Mouse (Mus musculus) heart, embryonic 13.5 days (tissue): ENCODE data around the gene Igf2bp3. TPM values are rescaled to one million over a fixed set of nuclear protein-coding genes. Genes with fewer than 3 reads are reported as not detected.
A peak's percentile ranks its signal among the peaks of the same experiment; 100 is the strongest.

Experiments used
- ATAC-seq: fragments of 200-750 bp; cut with Nextera tagmentation; 2 replicates; pipeline ENCODE4 v1.8.0; 2017; ENCODE audit warnings: moderate TSS enrichment; ENCODE audit not compliant: insufficient number of reproducible peaks, low FRiP score, low TSS enrichment; ENCODE audit errors: extremely low read depth
- H3K27ac ChIP-seq: fragments of 300-500 bp; sonication (generic); replicated peaks from 2 replicates; pipeline ENCODE4 v1.5.1; 2015; ENCODE audit warnings: moderate library complexity, mild to moderate bottlenecking, inconsistent platforms
- H3K27me3 ChIP-seq: fragments of 300-500 bp; sonication (generic); replicated peaks from 2 replicates; pipeline ENCODE4 v1.6.1; 2015; ENCODE audit warnings: mild to moderate bottlenecking, inconsistent platforms
- H3K36me3 ChIP-seq: fragments of 300-500 bp; sonication (generic); 2 replicates; pipeline ENCODE4 v1.6.1; 2015; ENCODE audit warnings: mild to moderate bottlenecking, inconsistent platforms
- H3K4me1 ChIP-seq: fragments of 300-500 bp; sonication (generic); 2 replicates; pipeline ENCODE4 v1.6.1; 2015; ENCODE audit warnings: inconsistent platforms
- H3K4me2 ChIP-seq: fragments of 300-500 bp; sonication (generic); 2 replicates; pipeline ENCODE4 v1.6.1; 2015; ENCODE audit warnings: inconsistent platforms, mild to moderate bottlenecking, moderate library complexity
- H3K4me3 ChIP-seq: fragments of 300-500 bp; sonication (generic); 2 replicates; pipeline ENCODE4 v1.5.1; 2015; ENCODE audit warnings: moderate library complexity, mild to moderate bottlenecking, inconsistent platforms
- H3K9ac ChIP-seq: fragments of 300-500 bp; sonication (generic); 2 replicates; pipeline ENCODE4 v1.6.1; 2015; ENCODE audit warnings: inconsistent platforms, mild to moderate bottlenecking, moderate library complexity
- H3K9me3 ChIP-seq: fragments of 300-500 bp; sonication (generic); 2 replicates; pipeline ENCODE4 v1.6.1; 2016; ENCODE audit warnings: inconsistent platforms
- WGBS: fragments of 180-500 bp; shearing (Covaris S2); methylation state at CpG from one replicate; pipeline ENCODE4 v1.1.7; 2015; ENCODE audit warnings: mixed read lengths; 5-methylcytosine and 5-hydroxymethylcytosine counted together
- polyA plus RNA-seq: library from polyadenylated mRNA; unstranded; fragments of >200 nt; fragmentation: Nextera tagmentation; extraction: Ambion mirVana; gene quantifications from 2 replicates; pipeline ENCODE4 v1.2.1, GENCODE M21; 2015

Gene Igf2bp3
- polyA plus RNA-seq, 1 experiment from 2014 or later, result 39.2 TPM

- no peaks in the 10 kb centered on the region for H3K9me3 ChIP-seq
- WGBS, result 64% methylated on average over 5 of the region's 5 CpGs
- H3K4me2 ChIP-seq, result no peak overlapping the region
- H3K36me3 ChIP-seq, result no peaks in the 10 kb centered on the region
- no peak for ATAC-seq
- H3K27me3 ChIP-seq, result no peaks in the 10 kb centered on the region
- H3K4me1 ChIP-seq, result peaks cover 74% of the 10 kb centered on the region
- H3K27ac ChIP-seq, result peak overlapping the region; percentile 56
- no peak overlapping the region; the same call in 1 of the 2 replicates for H3K9ac ChIP-seq
- H3K4me3 ChIP-seq, result no peak overlapping the region
These were observed 65.4 kb downstream of the Igf2bp3 start for GRCm38 (mm10) chr6:49149202-49149930.

GRCm38 (mm10) chr6:49148781-49149180 lies 66.0 kb downstream of the Igf2bp3 start:
- Histone ChIP-seq H3K9ac (no peak overlapping the region; the same call in 1 of the 2 replicates), H3K4me2 (no peak overlapping the region), H3K36me3 (no peaks in the 10 kb centered on the region), H3K4me1 (peaks cover 79% of the 10 kb centered on the region), H3K9me3 (no peaks in the 10 kb centered on the region), H3K27ac (peak overlapping the region; percentile 56), H3K27me3 (no peaks in the 10 kb centered on the region), H3K4me3 (no peak overlapping the region)
- ATAC-seq, result no peak
- WGBS, result 21% methylated on average over 4 of the region's 4 CpGs

- Histone ChIP-seq H3K27me3 (no peaks in the 10 kb centered on the region), H3K4me3 (no peak overlapping the region), H3K4me2 (no peak overlapping the region), H3K9ac (no peak overlapping the region), H3K9me3 (no peaks in the 10 kb centered on the region), H3K36me3 (no peaks in the 10 kb centered on the region), H3K4me1 (peaks cover 81% of the 10 kb centered on the region), H3K27ac (0 out of 2 replicates have a peak overlapping the region, but pooled peaks have one; percentile 56)
- 70% methylated on average over 7 of the region's 7 CpGs for WGBS
- ATAC-seq, result no peak
These were observed 66.4 kb downstream of the Igf2bp3 start for GRCm38 (mm10) chr6:49148368-49148767.

- Histone ChIP-seq H3K36me3 (no peaks in the 10 kb centered on the region), H3K4me2 (no peak overlapping the region), H3K27me3 (no peaks in the 10 kb centered on the region), H3K9me3 (no peaks in the 10 kb centered on the region), H3K4me1 (peaks cover 77% of the 10 kb centered on the region), H3K9ac (no peak overlapping the region), H3K27ac (no peak overlapping the region), H3K4me3 (no peak overlapping the region)
- no peak for ATAC-seq
- WGBS, result 88% methylated on average over 2 of the region's 2 CpGs
These were observed 68.3 kb downstream of the Igf2bp3 start for GRCm38 (mm10) chr6:49146461-49146860.

DNA sequence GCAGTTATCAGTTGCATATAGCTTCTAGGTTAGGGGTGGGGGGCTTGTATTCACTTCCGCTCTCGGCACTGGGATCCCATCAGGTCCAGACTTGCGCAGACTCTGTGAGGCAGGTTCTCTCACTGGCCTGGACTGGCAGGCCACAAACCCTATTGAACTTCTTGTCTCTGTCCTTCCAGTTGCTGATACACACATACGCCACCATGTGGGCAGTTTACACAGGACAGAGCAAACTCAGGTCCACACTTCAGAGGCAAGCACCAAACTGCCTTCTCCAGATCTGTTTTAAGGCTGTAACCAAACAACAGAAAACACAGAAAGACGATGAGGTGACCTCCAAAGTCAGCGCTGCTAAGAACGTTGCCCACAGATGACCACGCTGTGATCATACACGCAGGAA lies 72.3 kb downstream of the Igf2bp3 start:
- no peaks in the 10 kb centered on the region for H3K9me3 ChIP-seq
- H3K4me2 ChIP-seq, result no peak overlapping the region
- no peaks in the 10 kb centered on the region for H3K36me3 ChIP-seq
- H3K9ac ChIP-seq, result no peak overlapping the region
- peaks cover 67% of the 10 kb centered on the region for H3K4me1 ChIP-seq
- H3K4me3 ChIP-seq, result no peak overlapping the region
- no peak for ATAC-seq
- H3K27ac ChIP-seq, result no peak overlapping the region
- H3K27me3 ChIP-seq, result no peaks in the 10 kb centered on the region
- 83% methylated on average over 9 of the region's 9 CpGs for WGBS

- ATAC-seq, result no peak
- Histone ChIP-seq H3K36me3 (no peaks in the 10 kb centered on the region), H3K4me1 (peaks cover 55% of the 10 kb centered on the region), H3K9me3 (no peaks in the 10 kb centered on the region), H3K4me2 (no peak overlapping the region), H3K27ac (no peak overlapping the region), H3K27me3 (no peaks in the 10 kb centered on the region), H3K4me3 (no peak overlapping the region), H3K9ac (no peak overlapping the region)
- WGBS, result 70% methylated on average over 5 of the region's 5 CpGs
These were observed 73.6 kb downstream of the Igf2bp3 start for GRCm38 (mm10) chr6:49141125-49141524.

- 58% methylated on average over 17 of the region's 17 CpGs for WGBS
- H3K4me1 ChIP-seq, result peaks cover 50% of the 10 kb centered on the region
- ATAC-seq, result no peak
These were observed 76.4 kb downstream of the Igf2bp3 start for GRCm38 (mm10) chr6:49138159-49139051.

DNA sequence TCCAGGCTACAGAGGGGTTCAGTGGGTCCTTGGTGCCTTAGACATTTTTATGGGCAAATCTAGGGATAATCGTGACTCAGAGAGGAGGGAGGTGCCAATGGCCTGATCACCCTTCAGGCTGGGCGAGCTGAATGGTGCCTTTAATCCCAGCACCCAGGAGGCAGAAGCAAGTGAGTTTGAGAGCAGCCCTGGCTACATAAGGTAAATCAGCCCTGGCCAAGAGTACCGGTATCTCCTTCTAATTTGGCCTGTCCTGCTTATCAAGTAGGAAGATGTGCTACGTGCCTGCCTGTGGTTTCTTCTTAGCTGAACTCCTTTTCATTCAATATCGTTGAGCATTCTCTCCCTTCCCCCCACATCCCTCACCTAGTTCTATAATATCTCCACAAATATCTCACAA lies 78.0 kb downstream of the Igf2bp3 start:
- Histone ChIP-seq H3K36me3 (peaks cover 13% of the 10 kb centered on the region), H3K4me1 (peaks cover 50% of the 10 kb centered on the region), H3K4me3 (no peak overlapping the region), H3K4me2 (no peak overlapping the region), H3K9ac (no peak overlapping the region), H3K27ac (no peak overlapping the region), H3K27me3 (no peaks in the 10 kb centered on the region), H3K9me3 (no peaks in the 10 kb centered on the region)
- 57% methylated on average over 5 of the region's 5 CpGs for WGBS
- no peak for ATAC-seq

More at GRCm38 (mm10) chr6:49138159-49139051, 76.4 kb downstream of the Igf2bp3 start:
- H3K27me3 ChIP-seq, result no peaks in the 10 kb centered on the region
- no peak overlapping the region for H3K4me2 ChIP-seq
- H3K36me3 ChIP-seq, result peaks cover 2% of the 10 kb centered on the region; the same call in 1 of the 2 replicates
- H3K9me3 ChIP-seq, result no peaks in the 10 kb centered on the region
- H3K27ac ChIP-seq, result no peak overlapping the region
- no peak overlapping the region for H3K4me3 ChIP-seq
- no peak overlapping the region for H3K9ac ChIP-seq

DNA sequence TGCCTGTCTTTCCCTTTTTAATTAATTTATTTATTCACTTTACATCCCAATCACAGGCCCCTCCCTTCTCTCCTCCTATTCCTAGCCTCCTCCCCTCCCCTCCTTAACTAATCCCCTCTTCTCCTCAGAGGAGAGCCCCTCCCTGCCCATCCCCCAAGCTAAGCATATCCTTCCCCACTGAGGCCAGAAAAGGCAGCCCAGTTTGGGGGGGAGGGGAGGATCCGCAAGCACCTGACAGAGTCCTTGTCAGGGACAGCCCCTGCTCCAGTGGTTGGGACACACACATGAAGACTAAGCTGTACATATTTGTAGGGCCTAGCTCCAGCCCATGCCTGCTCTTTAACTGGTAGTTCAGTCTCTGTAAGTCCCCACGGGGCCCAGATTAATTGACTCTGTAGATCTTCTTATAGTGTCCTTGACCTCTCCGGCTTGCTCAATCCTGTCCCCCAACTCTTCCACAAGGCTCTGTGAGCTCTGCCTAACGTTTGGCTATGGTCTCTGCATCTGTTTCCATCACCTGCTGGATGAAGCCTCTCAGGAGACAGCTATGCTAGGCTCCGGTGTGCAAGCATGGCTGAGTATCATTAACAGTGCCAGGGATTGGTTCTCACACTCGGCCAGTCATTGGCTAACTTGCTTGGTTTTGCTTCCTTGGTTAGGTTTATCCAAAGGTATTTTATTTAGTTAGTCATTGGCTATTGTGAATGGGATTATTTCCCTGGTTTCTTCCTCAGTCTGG lies 82.2 kb downstream of the Igf2bp3 start:
- Histone ChIP-seq H3K27ac (no peak overlapping the region), H3K4me2 (no peak overlapping the region), H3K9me3 (no peaks in the 10 kb centered on the region), H3K4me1 (peaks cover 22% of the 10 kb centered on the region), H3K9ac (no peak overlapping the region), H3K27me3 (no peaks in the 10 kb centered on the region), H3K4me3 (no peak overlapping the region), H3K36me3 (peaks cover 26% of the 10 kb centered on the region)
- WGBS, result 57% methylated on average over 6 of the region's 6 CpGs
- ATAC-seq, result no peak

DNA sequence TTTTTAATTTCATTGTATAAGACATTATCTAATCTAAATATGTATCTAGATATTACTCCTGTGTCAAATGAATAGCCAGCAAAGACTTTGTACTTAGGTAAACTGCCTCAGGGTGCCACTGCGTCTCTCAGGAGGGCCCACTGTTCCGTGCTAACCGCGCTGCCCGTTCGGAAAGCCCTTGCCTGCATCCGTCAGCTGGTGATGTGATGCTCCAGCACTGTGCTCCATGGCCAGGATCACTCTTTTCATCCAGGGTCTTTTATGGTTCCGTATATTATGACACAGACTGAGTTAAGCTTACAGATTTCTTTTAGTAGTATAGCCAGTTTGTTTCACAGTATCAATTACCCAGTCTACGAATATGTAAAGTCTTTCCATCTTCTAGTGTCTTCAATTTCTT lies 82.9 kb downstream of the Igf2bp3 start:
- WGBS, result 87% methylated on average over 9 of the region's 9 CpGs
- no peaks in the 10 kb centered on the region for H3K9me3 ChIP-seq
- no peak overlapping the region for H3K9ac ChIP-seq
- H3K36me3 ChIP-seq, result peaks cover 26% of the 10 kb centered on the region
- H3K4me2 ChIP-seq, result no peak overlapping the region
- H3K27ac ChIP-seq, result no peak overlapping the region
- no peak overlapping the region for H3K4me3 ChIP-seq
- ATAC-seq, result no peak
- no peaks in the 10 kb centered on the region for H3K27me3 ChIP-seq
- H3K4me1 ChIP-seq, result peaks cover 22% of the 10 kb centered on the region

- Histone ChIP-seq H3K4me3 (no peak overlapping the region), H3K9me3 (no peaks in the 10 kb centered on the region), H3K4me1 (peaks cover 14% of the 10 kb centered on the region), H3K36me3 (peaks cover 31% of the 10 kb centered on the region), H3K27me3 (no peaks in the 10 kb centered on the region), H3K4me2 (no peak overlapping the region), H3K9ac (no peak overlapping the region), H3K27ac (no peak overlapping the region)
- no peak for ATAC-seq
These were observed 84.4 kb downstream of the Igf2bp3 start for GRCm38 (mm10) chr6:49130328-49130727.
